ENCODE assay signal across 12 mouse cellular contexts in the genomic region with DNA sequence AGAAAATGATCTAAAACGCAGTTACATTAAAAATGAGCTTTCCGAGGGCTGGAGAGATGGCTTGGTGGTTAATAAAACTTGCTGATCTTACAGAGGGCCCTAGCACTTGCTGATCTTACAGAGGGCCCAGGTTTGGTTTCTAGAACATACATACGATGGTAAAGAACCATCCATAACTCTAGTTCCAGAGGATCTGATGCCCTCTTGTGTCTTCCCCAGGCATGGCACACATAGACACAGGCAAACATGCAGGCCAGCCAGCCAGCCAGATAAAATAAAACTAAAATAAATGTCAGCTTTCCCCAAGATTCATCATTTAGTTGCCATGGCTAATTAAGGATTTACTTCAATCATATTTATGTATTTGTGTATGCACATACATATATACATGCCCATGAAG. TPM values are rescaled to one million over a fixed set of nuclear protein-coding genes. Genes with fewer than 3 reads are reported as not detected.
DNase-seq lines count a peak whose midpoint lies in the region; ATAC-seq and TF ChIP-seq lines count a peak whose summit lies in the region.
"Had no signal": no experiment of that assay in that cellular context is flagged by ENCODE, and none has a peak within 500 bp of the region (broad histone marks: within the 10 kb centered on the region; RNA-seq: fewer than 3 reads in every experiment).

No protein-coding gene starts in this region.

- TF ChIP-seq POLR2A in kidney, adult 2 months (IDR thresholded peaks at IDR 0.05; ENCODE audit: low read depth, low read length), result no peak

- no peaks in the 10 kb centered on the region for H3K27me3 ChIP-seq in kidney, adult 2 months (replicated peaks; ENCODE audit: control insufficient read depth, insufficient read depth, low read length)

- H3K27ac ChIP-seq in kidney, adult 2 months (ENCODE audit: insufficient read depth, low read depth, low read length), result no peak overlapping the region

- 91% methylated on average over 3 of the region's 3 CpGs for WGBS in kidney, adult 2 months

- no peak overlapping the region for H3K4me3 ChIP-seq in kidney, adult 2 months (ENCODE audit: insufficient read depth, low read depth, low read length)
- H3K4me3 ChIP-seq: erythroblast, embryonic 14.5 days had no signal

- H3K4me1 ChIP-seq in kidney, adult 2 months (ENCODE audit: control insufficient read depth, insufficient read depth, low read length), result no peaks in the 10 kb centered on the region

- no peak for DNase-seq in kidney, adult 2 months
- DNase-seq in kidney, adult 9 months, result no peak
- peak; percentile 13 for DNase-seq in thymus, postnatal 14 days
- DNase-seq in thymus, postnatal 36 days, result no peak
- DNase-seq in induced T-regulatory cell, adult 2 months (ENCODE audit: low read depth), result peak; percentile 26
- no peak for DNase-seq in yolk sac, embryonic 10.5 days (ENCODE audit: low spot score)
- DNase-seq: adrenal gland, postnatal 14 days; cerebellum, adult 9-11 months; gastrocnemius, postnatal 10 days; heart, postnatal 4 days had no signal

- peaks cover 2% of the 10 kb centered on the region; the same call in 1 of the 2 replicates for H3K36me3 ChIP-seq in kidney, adult 2 months (ENCODE audit: control insufficient read depth, insufficient read depth, low read length)

- no peak for ATAC-seq in activated CD4-positive, CD25-positive, alpha-beta regulatory T cell, adult 4 months

- TF ChIP-seq CTCF in kidney, adult 2 months (conservative IDR thresholded peaks at IDR 0.05; ENCODE audit: insufficient read depth, insufficient read length, low read depth, low read length), result peak; percentile 46

RNA-seq across cellular contexts. Expression of a gene that starts 19.2 kb away (rescaled TPM):
- polyA plus RNA-seq in kidney, adult 2 months (2012; rRNA removed), result 3.1 and 3.6 TPM in 2 replicates
- polyA plus RNA-seq in activated CD4-positive, CD25-positive, alpha-beta regulatory T cell, adult 4 months (2017; shearing (Covaris generic)), result 1 to 10 TPM; 5.4 to 6.5 TPM

RNA-seq across cellular contexts. Expression of a gene that starts 56.5 kb away (rescaled TPM):
- 11.2 and 15.9 TPM in 2 replicates for polyA plus RNA-seq in kidney, adult 2 months (2012; rRNA removed)
- under 1 TPM; 0.27 to 0.53 TPM for polyA plus RNA-seq in activated CD4-positive, CD25-positive, alpha-beta regulatory T cell, adult 4 months (2017; shearing (Covaris generic))
- polyA plus RNA-seq: erythroblast, embryonic 14.5 days had no signal

Comparison
In these comparisons a context has a peak if more than half of its experiments do, and no peak if none do; other contexts are left out.
1. DNase-seq: peak in thymus, postnatal 14 days (single experiment) and induced T-regulatory cell, adult 2 months (single experiment); none in kidney, adult 2 months (single experiment), kidney, adult 9 months (single experiment), thymus, postnatal 36 days (0 of 2) and yolk sac, embryonic 10.5 days (single experiment).